Mouse (Mus musculus): ENCODE measurements around the gene Pdk4.

GRCm38 (mm10) chr6:5444331-5444898, 51.7 kb downstream of the Pdk4 start:
- no peak for TF ChIP-seq POLR2A (IDR thresholded peaks at IDR 0.05; ENCODE audit: borderline replicate concordance, control insufficient read depth, low read depth, low read length)
- no peak for TF ChIP-seq CTCF (IDR thresholded peaks at IDR 0.05; ENCODE audit: control insufficient read depth, insufficient read depth, low read length)

All from bone marrow, adult 2 months (tissue).